Mouse (Mus musculus): Measurements from ENCODE around the gene Tmem151a.
"Not testable (repeated sequence)": the region's sequence is repeated elsewhere in the genome, so short reads cannot be mapped to it uniquely, and the experiment has no call there.

Tmem151a gene

DNA sequence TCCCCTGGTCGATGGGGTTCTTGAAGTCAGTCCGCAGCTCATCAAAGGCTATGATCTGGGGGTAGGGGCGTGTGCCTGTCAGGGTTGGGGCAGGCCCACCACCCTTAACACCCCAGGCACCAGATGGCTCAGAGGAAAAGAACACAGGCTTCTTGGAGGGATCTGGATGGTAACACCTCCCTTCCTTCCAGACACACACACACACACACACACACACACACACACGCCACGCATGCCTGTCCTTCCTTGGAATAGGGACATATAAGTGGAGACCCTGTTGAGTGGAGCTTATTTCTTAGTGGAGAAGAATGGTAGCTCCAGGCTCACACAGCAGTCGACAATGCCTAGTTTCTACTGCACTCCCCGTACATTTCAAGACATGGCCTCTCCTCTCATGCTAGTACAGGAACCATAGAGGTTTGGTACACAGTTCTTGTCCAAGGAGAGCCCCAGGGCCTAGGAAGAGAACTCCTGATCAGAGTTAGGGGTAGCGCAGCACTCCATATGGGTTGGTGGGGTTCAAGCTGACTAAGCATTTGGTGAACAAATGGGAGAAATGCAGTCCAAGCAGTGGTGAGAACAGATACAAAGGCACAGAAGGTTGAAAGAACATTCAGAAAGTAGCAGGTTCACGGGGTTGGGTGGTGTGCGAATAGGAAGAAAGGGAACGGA, 9.6 kb upstream of the Tmem151a start:
- no peak for DNase-seq (ENCODE audit: low spot score in 2 of 2)

DNA sequence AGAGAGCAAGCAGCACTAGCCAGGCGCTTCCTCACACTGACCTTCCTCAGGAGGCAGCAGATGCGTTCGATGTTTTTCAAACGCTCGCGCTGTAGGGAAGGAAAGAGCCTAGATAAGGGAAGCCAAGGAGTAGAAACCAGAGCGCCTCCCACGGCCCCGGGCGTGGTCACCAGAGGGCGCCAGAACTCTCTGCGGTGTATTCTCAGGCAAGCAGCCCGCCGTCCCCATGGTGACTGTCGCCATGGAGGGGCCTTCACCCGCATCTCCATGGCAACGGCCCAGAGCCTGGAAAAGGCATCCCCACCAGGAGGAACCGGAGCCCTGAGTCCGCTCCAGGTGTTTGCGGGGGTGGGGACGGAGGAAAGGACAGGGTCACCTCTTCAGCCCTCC, 8.9 kb upstream of the Tmem151a start:
- peak; percentile 85 to 94 for DNase-seq (ENCODE audit: low spot score in 2 of 2)

- no peak for DNase-seq (ENCODE audit: low spot score in 2 of 2)
Measured at GRCm38 (mm10) chr19:5093481-5094242, 8.3 kb upstream of the Tmem151a start.

DNA sequence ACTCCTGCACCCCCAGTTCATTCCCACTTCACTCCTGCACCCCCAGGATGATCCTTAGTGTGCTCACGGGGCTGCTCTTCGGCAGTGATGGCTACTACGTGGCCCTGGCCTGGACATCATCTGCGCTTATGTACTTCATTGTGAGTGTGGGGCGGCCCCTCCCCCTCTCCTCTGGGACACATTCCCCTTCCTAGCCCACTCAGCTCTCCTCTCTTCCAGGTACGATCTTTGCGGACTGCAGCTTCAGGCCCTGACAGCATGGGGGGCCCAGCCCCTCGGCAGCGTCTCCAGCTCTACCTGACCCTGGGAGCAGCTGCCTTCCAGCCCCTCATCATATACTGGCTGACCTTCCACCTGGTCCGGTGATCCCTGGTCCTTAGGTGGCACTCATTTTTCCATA, 6.8 kb upstream of the Tmem151a start:
- DNase-seq (ENCODE audit: low spot score in 2 of 2), result no peak

DNA sequence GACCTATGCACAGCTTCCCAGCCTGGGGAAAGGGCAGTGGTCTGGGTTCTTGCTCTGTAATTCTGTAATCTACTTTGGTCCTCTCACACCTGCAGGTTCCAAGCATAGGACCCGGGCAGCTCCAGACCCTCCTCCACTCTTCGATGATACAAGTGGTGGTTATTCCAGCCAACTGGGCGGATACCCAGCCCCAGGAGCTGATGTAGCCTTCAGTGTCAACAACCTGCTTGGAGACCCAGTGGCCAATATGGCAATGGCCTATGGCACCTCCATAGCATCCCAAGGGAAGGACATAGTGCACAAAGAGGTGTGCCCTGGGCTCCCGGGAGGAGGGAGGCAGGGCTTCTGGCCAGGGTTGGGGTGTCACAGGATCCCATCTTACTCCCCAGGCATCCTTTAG, 4.0 kb upstream of the Tmem151a start:
- DNase-seq (ENCODE audit: low spot score in 2 of 2), result no peak

GRCm38 (mm10) chr19:5087884-5088728, 2.8 kb upstream of the Tmem151a start, which contains the start of gene Yif1a:
Gene Yif1a, plus strand, starts transcription at chr19:5088538.
- DNase-seq (ENCODE audit: low spot score in 2 of 2), result peak; percentile 85 to 95

DNA sequence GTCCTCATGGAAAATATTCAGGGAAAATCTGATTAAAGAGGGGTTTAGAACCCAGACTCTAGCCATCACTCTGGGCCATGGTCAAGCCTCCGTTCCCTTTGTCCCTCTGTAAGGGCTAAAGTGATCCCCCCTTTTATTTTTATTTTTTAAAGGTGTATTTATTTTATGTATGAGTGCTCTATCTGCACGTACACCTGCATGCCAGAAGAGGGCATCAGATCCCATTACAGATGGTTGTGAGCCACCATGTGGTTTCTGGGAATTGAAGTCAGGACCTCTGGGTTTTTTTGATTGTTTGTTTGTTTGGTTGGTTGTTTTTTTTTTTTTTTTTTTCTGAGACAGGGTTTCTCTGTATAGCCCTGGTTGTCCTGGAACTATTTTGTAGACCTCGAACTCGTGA, 1.2 kb upstream of the Tmem151a start:
- not testable (repeated sequence) for DNase-seq (ENCODE audit: low spot score in 2 of 2)

DNA sequence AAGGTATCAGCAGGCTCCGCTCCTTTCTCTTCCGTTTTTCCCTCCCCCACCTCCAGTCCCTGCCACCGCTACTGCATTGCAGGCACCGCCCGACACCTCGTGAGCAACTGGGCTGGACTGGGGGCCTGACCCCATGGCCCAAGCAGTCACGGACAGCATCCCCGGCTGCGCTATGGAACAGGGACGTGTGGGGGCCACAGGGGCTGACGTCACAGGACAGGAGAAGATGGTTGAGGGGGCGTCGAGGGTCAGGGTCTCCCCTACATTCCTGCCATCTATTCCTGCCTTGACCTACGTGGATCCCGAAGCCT, 542 bp downstream of the Tmem151a start:
- DNase-seq (ENCODE audit: low spot score in 2 of 2), result no peak

GRCm38 (mm10) chr19:5083961-5084833, 1.1 kb downstream of the Tmem151a start:
- DNase-seq (ENCODE audit: low spot score in 2 of 2), result no peak

DNA sequence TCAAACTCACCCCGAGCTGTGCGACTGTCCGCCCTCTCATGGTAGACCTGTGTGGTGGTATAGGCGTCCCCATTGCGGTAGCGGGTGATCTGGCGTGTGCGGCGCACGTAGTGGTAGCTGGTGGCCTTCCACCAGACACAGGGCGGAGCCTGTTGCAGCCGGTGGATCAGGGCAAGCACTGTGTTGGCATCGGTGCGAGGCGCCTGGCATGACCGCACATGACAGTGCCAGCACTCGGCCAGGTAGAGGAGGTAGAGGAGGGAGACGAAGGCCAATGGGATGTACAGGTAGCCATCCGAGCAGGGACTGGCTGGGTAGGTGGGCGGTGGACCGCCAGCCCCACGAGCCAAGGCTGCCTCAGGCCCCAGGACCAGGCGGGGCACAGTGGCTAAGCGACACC, 2.7 kb downstream of the Tmem151a start:
- no peak for DNase-seq (ENCODE audit: low spot score in 2 of 2)

DNA sequence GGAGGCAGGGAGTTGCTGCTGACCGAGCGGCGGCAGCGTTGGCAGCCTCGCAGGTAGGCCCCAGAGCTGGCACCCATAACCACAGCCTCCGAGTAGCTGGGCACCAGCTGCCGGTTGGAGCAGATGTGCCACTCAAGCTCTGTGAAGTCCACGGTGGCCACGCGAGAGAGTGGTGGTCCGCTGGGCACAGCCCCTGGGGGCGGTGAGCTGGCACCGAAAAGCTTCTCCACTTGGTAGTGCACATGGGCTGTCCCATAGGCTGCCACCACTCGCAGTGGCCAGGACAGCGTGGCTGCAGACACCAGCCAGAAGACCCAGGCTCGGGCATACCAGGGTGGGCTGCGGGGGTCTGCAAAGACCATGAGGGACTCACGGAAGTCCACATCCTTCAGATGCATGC, 3.3 kb downstream of the Tmem151a start:
- DNase-seq (ENCODE audit: low spot score in 2 of 2), result no peak

DNA sequence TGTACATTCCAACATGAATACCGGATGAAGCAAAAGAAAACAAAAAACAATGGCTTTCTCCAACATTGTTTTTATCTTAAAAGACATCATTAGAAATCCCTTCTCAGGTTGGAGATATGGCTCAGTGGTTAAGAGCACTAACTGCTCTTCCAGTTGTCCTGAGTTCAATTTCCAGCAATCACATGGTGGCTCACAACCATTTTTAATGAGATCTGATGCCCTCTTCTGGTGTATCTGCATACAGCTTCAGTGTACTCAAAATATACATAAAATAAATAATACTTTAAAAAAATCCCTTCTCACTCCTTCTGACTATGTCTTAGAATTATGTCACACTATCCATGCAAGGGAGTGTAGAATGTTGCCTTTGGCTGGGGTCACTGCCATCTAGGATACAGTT, 6.1 kb downstream of the Tmem151a start:
- DNase-seq (ENCODE audit: low spot score in 2 of 2), result no peak

GRCm38 (mm10) chr19:5073518-5073917, 11.8 kb downstream of the Tmem151a start:
- no peak for DNase-seq (ENCODE audit: low spot score in 2 of 2)

DNA sequence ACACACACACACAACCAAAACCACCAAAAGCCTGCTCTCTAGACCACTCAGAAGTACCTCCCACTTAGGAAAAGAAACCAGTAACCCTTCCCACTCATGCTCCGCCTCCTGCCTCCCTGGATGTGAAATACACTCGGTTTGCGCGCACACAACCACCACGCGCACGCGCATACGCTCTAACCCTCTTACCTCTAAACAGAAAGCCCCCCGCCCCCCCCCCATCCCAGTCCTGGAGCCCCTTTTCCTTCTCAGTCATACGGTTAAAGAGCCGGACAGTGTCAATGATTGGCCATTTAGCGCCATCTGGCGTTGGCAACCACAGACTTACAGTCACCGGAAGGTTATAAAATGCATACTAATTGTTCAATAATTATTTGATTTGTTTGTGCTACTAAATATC, 12.3 kb downstream of the Tmem151a start:
- DNase-seq (ENCODE audit: low spot score in 2 of 2), result peak; percentile 51 to 80

DNA sequence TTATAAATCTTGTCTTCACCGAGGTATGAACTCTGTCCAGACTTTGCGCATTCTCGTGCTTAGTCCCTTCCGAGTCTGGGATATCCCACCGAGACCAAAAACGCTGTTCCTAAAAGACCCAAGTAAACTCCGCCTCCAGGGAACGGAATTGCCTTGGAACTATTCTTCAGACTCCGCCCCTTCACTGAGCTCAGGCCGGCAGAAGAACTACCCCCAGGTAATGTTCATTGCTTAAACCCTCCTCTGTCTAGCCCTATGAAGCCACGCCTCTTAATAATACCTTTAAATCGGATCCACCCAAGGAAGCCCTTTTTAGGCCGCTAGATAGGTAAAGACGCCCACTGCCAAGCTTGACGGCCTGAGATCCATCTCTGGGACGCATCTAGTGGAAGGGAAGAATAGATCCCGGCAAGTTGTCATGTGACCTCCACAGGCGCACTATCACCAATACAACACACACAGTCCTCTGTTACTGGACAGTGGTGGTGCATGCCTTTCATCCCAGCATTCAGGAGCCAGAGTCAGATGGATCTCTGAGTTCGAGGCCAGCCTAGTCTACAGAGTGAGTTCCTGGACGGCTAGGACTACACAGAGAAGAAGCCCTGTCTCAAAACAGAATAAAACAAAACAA, 12.8 kb downstream of the Tmem151a start:
- no peak for DNase-seq (ENCODE audit: low spot score in 2 of 2)

DNA sequence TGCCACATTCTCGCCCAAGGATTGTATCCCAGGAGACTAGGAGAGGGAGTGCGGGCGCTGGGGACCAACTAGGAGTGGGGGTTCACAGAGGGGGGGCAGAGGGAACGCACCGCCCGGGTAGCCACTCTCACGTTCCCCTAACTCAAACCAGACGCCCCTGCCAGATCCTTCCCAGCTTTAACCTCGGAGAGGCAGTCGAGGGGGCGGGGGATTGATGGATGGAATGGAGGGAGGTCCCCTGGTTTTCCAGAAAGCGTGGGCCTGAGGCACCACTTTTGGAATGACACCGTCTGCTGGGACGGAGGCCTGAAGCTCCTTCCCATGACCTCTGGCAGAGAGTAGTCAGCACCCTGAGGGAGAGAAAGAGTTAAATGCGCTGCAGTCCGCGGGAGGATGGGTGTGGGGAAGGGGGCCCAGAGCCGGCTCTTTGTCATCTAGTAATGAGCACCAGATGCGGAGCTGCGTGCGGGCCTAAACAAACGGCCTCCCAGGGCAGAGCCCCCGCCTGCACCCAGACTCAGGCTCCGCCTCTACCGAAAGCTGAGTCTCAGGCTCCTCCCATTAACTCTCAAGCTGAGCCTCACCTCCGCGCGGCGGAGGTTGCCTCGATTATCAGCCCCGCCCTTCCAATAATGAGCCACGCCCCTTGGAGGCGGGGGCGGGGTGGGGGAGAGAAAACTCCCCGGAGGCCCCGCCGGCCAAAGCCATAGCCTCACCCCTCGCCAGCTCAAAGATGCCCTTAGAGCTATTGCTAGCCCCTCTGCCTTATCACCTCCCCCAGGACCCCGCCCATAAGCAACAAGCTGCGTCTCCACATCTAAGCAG, 13.6 kb downstream of the Tmem151a start:
- peak; percentile 50 to 76 for DNase-seq (ENCODE audit: low spot score in 2 of 2)

DNA sequence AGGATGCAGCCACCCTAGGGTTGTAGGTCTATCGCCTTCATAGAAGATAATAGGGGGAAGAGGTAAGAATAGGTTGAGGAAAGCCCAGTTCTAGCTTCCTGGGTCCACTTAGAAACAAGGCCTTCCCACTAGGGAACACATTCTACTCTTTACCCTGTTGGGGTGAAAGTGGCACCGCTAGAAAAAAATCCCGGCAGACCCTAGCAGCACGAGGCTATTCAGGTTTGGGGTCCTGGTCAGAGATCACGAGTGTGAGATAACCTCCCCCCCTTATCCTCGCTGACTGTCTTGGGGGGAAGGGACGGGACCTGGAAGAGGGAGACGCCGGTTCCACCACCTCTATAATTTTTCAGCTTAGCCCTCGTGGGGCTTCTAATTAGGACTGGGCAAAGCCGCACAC, 14.3 kb downstream of the Tmem151a start:
- DNase-seq (ENCODE audit: low spot score in 2 of 2), result no peak

DNA sequence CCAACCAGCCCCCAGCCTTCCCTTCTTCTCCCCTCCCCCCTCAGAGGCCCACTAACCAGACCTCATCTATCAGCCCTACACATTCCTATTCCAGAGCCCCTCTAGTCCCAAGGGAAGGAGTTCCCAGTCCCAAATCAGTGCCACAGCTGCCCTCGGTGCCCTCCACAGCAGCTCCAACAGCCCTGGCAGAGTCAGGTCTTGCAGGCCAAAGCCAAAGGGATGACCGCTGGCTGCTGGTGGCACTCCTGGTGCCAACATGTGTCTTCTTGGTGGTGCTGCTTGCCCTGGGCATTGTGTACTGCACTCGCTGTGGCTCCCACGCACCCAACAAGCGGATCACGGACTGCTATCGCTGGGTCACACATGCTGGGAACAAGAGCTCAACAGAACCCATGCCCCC, 15.4 kb downstream of the Tmem151a start:
- DNase-seq (ENCODE audit: low spot score in 2 of 2), result no peak

GRCm38 (mm10) chr19:5069486-5069885, 15.8 kb downstream of the Tmem151a start:
- DNase-seq (ENCODE audit: low spot score in 2 of 2), result no peak

- DNase-seq (ENCODE audit: low spot score in 2 of 2), result peak in 1 of 2 experiments; percentile 53
Measured at GRCm38 (mm10) chr19:5068570-5069234, 16.6 kb downstream of the Tmem151a start.
